Mouse (Mus musculus) G1E (cell line): ENCODE results near the gene 5730596B20Rik.

ENCODE experiments used
- CTCF ChIP-seq: IDR thresholded peaks from 2 replicates; pipeline ENCODE4 v1.5.1; 2012; ENCODE audit warnings: low read depth, low read length, inconsistent platforms, mixed read lengths
- GATA1 ChIP-seq: IDR thresholded peaks from 2 replicates; pipeline ENCODE4 v1.6.1; 2012; ENCODE audit warnings: borderline replicate concordance, low read length, inconsistent platforms, mixed read lengths
- GATA2 ChIP-seq: IDR thresholded peaks from 2 replicates; pipeline ENCODE4 v1.6.1; 2012; ENCODE audit warnings: low read depth, low read length, inconsistent platforms, borderline replicate concordance
- TAL1 ChIP-seq: conservative IDR thresholded peaks from 2 replicates; pipeline ENCODE4 v1.6.1; 2012; ENCODE audit warnings: low read depth, low read length, inconsistent platforms, mixed read lengths

DNA sequence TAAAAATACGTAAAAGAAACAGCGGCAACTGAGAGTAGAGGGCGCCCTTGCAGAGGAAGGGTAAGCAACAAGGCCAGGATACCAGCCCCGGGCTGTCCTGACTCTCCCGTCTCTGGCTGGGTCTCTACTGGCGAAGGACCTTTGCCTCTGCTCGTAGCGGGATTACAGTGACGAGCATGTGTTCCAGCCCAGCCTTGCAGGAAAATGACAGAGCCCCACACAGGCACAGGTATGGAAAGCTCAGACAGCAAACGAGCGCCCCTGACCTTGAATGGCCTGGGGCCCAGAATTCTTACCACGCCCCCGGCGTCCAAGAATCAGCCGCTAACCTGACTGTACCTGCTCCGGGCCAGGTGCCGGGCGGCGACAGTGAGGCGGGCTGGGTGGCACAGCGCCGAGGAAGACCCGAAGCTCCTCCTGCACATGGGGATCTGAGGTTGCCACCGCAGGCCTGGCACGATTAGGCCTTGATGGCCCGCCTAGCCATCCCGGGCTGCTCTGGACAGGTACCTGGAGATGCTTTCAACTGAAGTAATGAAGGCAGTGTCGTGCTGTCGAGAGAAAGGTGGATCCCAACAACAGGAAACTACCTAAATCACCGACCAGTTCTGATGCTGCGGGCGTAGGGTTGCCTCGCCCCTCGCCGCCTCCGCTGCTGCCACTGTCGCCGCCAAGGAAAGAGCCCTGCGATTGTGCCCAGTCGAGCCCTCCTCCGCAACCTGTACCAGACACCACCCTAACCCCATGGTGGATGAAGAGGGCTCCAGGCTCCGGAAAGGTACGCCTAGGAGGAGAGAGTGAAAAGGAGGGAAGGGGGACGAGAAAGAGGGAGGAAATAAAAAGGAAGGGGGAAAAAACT lies 52.5 kb downstream of the 5730596B20Rik start:
- TF ChIP-seq CTCF (no peak), TAL1 (no peak), GATA1 (no peak), GATA2 (no peak)
